Mouse (Mus musculus) bone marrow macrophage, adult 2 months (primary cell): ENCODE measurements around the gene Slc22a3. TPM values are rescaled to one million over a fixed set of nuclear protein-coding genes. Genes with fewer than 3 reads are reported as not detected.

Experiments
- H3K27ac ChIP-seq: 2 replicates; pipeline ENCODE4 v1.5.1; 2012; ENCODE audit warnings: low read depth, low read length; ENCODE audit not compliant: insufficient read depth
- H3K4me1 ChIP-seq: 2 replicates; pipeline ENCODE4 v1.6.1; 2012; ENCODE audit warnings: low read length; ENCODE audit not compliant: control insufficient read depth, insufficient read depth
- H3K4me3 ChIP-seq: 2 replicates; pipeline ENCODE4 v1.5.1; 2012; ENCODE audit warnings: mild to moderate bottlenecking, low read length, moderate library complexity; ENCODE audit not compliant: insufficient read depth
- CTCF ChIP-seq: IDR thresholded peaks from 2 replicates; pipeline ENCODE4 v1.5.1; 2012; ENCODE audit warnings: low read depth, mild to moderate bottlenecking, low read length, moderate library complexity
- POLR2A ChIP-seq: IDR thresholded peaks from 2 replicates; pipeline ENCODE4 v1.6.1; 2012; ENCODE audit warnings: mild to moderate bottlenecking, low read depth, low read length, borderline replicate concordance
- polyA plus RNA-seq: library from polyadenylated mRNA; stranded (reverse); fragments of >200 nt; gene quantifications from 2 replicates; pipeline ENCODE4 v1.2.4, GENCODE M21; 2012; ENCODE audit not compliant: missing spikeins, insufficient read depth, insufficient read length

The Slc22a3 gene
- polyA plus RNA-seq, 1 experiment = not detected

DNA sequence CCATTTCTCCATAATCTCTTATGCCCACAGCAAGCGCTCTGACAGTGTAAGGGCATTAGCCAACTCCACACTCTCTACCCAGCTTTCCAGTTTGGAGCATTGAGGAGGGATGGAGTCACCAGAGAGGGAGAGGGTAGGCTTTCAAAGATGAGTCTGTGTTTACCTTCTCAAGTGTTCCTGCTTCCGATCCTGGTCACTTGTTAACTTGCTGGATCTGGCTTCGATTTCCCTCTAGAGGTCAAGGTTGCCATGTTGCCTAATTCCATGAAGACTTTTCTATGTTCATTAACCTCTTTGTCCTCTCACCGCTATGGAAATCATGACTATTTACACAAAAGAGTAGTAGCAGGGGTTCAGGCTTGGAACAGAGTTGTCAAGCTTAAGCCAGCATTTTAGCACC is 127.2 kb downstream of the Slc22a3 start:
- TF ChIP-seq POLR2A = no peak
- TF ChIP-seq CTCF = no peak
- Histone ChIP-seq H3K4me3 (no peak overlapping the region), H3K27ac (no peak overlapping the region), H3K4me1 (no peaks in the 10 kb centered on the region)

DNA sequence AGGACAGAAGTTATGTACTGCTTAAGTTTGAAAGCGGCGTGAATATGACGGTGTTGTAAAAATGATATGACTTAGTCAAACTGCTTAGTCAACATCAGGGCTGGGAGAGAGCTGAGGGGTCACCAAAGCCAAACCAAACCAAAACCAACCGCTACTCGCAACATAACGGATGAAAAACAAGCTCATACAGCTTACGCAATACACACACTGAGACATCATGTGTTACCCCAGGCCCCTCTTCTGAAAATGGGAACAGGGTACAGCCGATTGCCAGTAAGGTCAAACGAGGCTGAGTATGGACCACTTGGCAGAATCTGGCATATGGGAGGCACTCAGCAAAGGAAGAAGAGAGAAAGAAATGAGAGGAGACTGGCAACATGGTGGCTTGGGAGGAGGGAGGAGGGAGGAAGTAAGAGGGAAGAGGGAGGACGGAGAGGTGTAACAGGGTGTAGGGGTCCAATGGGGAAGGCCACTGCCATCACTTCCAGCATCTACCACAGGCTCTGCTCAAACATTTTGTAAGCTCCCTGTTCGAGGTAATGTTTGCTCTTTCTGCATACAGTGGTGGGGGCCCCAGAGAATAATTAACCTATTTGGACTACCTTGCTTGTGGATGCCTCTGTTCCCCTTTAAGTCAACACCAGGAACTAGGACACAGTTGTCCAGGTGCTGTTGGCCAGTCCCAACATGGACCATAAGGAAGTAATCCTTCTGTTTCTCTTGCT is 129.4 kb downstream of the Slc22a3 start, which contains the start of gene Plg:
Gene Plg, plus strand, starts transcription at position 628 of the 725 bp plus-strand sequence.
- Histone ChIP-seq H3K4me1 (no peaks in the 10 kb centered on the region), H3K27ac (no peak within 1 kb of the TSS), H3K4me3 (no peak within 1 kb of the TSS)
- TF ChIP-seq POLR2A = no peak
- no peak for TF ChIP-seq CTCF

DNA sequence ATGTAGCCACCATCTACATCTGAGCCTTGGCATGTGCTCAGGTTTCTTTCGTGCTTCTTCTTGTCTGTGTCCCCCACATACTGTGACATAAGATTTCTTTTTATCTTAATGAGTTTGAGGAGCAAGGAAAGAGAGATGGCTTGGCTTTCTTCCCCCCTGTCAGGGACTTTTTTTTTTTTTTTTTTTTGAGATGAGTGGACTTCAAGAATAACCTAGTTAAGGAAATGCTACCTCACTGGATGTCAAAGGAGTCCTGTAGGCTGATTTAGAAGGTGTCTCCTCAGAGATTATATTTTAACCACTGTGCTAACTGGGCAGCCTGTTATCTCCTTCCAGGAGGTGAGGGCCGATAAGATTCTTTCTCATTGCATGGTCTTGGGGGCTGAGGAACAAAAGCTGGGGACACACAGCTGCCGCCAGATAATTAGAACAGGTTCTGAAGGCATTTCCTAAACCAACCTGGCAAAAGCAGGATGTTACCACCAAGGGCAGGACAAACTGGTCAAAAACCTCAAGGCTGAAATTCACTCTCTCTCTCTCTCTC is 133.8 kb downstream of the Slc22a3 start:
- no peak overlapping the region for H3K4me3 ChIP-seq
- H3K27ac ChIP-seq = no peak overlapping the region
- no peaks in the 10 kb centered on the region for H3K4me1 ChIP-seq
- TF ChIP-seq POLR2A = no peak
- no peak for TF ChIP-seq CTCF

- no peak overlapping the region for H3K27ac ChIP-seq
- H3K4me3 ChIP-seq = peak overlapping the region; percentile 39; the same call in 1 of the 2 replicates
- H3K4me1 ChIP-seq = no peaks in the 10 kb centered on the region
- TF ChIP-seq CTCF (peak; percentile 72), POLR2A (no peak)
Observed at GRCm38 (mm10) chr17:12372021-12372420, 135.5 kb downstream of the Slc22a3 start.

- Histone ChIP-seq H3K27ac (no peak overlapping the region), H3K4me3 (peak overlapping the region; percentile 39), H3K4me1 (no peaks in the 10 kb centered on the region)
- TF ChIP-seq CTCF (no peak), POLR2A (no peak)
Observed at GRCm38 (mm10) chr17:12371310-12371925, 136.1 kb downstream of the Slc22a3 start.

DNA sequence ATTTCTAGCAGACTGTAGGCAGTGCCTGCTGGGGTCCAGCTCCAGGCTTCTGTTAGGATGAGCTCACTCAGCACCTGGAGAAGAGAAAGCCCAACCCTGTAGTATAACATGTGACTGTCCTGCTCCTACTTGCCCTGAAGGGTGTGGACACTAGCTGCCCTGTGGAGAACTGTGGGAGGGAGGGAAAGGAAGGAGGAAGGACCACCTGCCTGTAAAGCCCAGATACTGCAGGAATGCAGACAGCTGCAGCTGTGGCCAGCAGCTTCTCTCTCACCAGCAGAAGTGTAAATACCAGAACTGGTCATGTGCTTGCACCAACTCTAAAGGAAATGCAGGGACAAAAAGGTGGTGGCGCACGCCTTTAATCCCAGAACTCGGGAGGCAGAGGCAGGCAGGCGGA is 137.2 kb downstream of the Slc22a3 start:
- TF ChIP-seq POLR2A (no peak), CTCF (no peak)
- Histone ChIP-seq H3K4me1 (no peaks in the 10 kb centered on the region), H3K27ac (no peak overlapping the region), H3K4me3 (no peak overlapping the region)

- Histone ChIP-seq H3K4me3 (no peak overlapping the region), H3K27ac (no peak overlapping the region), H3K4me1 (0 out of 2 replicates have a peak, but pooled peaks cover 1% of the 10 kb centered on the region)
- no peak for TF ChIP-seq POLR2A
Observed at GRCm38 (mm10) chr17:12369393-12369792, 138.1 kb downstream of the Slc22a3 start.

Other genes with a start within 250 kb of the Slc22a3 start
- 9.3 and 11.1 TPM in 2 replicates for gene Map3k4, start 188.9 kb downstream of the Slc22a3 start, polyA plus RNA-seq
- not detected in 2 replicates for gene Plg, start 129.1 kb downstream of the Slc22a3 start, polyA plus RNA-seq
- gene Slc22a2, start 76.4 kb upstream of the Slc22a3 start, polyA plus RNA-seq = not detected in 2 replicates
- gene Slc22a1, start 168.1 kb upstream of the Slc22a3 start, polyA plus RNA-seq = not detected in 2 replicates